Mouse (Mus musculus) heart, postnatal 10 days (tissue): ENCODE measurements around the gene Fut7. TPM values are rescaled to one million over a fixed set of nuclear protein-coding genes. Genes with fewer than 3 reads are reported as not detected.
A peak's percentile ranks its signal among the peaks of the same experiment; 100 is the strongest.

Experiments
- DNase-seq, 2 experiments: peaks; one replicate each; pipeline ENCODE4 v3.0.0; 2021
- intact Hi-C: fragments of 180-260 bp; cut with DNase I; formaldehyde crosslinking; loops from one replicate; pipeline ENCODE4 v1.15.1; 2025
- total RNA-seq, 2 experiments: library from RNA; stranded (reverse); gene quantifications; 2 replicates each; pipeline ENCODE4 v1.2.3; 2021

The Fut7 gene
- total RNA-seq, 2 experiments from 2014 or later: 0.12 TPM; not detected in 1

GRCm38 (mm10) chr2:25417426-25417825 lies 5.6 kb upstream of the Fut7 start:
- intact Hi-C loops: no loop called here
- peak in 1 of 2 experiments; percentile 29 for DNase-seq

GRCm38 (mm10) chr2:25421896-25422295 lies 1.2 kb upstream of the Fut7 start:
- intact Hi-C loops: loop anchor here (1.0 to 10.0 kb wide), 2 partner anchors 61 to 133 kb away; partner anchors contain the start of gene Edf1
- DNase-seq: peak; percentile 37 to 61

GRCm38 (mm10) chr2:25423626-25424025 lies 559 bp downstream of the Fut7 start:
- DNase-seq: no peak
- intact Hi-C loops: loop anchor here (10.0 kb wide), 1 partner anchor 131 kb away; the partner anchor contains the start of gene Edf1

GRCm38 (mm10) chr2:25425481-25425880 lies 2.4 kb downstream of the Fut7 start:
- intact Hi-C loops: loop anchor here (5.0 to 10.0 kb wide), 2 partner anchors 72 to 129 kb away; partner anchors contain the start of gene Edf1
- DNase-seq: no peak

GRCm38 (mm10) chr2:25426721-25427191 lies 3.7 kb downstream of the Fut7 start:
- peak; percentile 70 to 81 for DNase-seq
- intact Hi-C loops: loop anchor here (2.0 to 10.0 kb wide), 3 partner anchors 50 to 128 kb away; partner anchors contain the start of gene Edf1

GRCm38 (mm10) chr2:25427256-25427655 lies 4.2 kb downstream of the Fut7 start:
- no peak for DNase-seq
- intact Hi-C loops: loop anchor here (2.0 to 10.0 kb wide), 3 partner anchors 50 to 128 kb away; partner anchors contain the start of gene Edf1

- intact Hi-C loops: loop anchor here (2.0 to 10.0 kb wide), 3 partner anchors 32 to 126 kb away; partner anchors contain the start of genes Edf1 and Paxx
Measured at GRCm38 (mm10) chr2:25428442-25429236, 5.6 kb downstream of the Fut7 start, which contains the start of gene Abca2. Abca2 (plus strand) TSS chr2:25428703.

GRCm38 (mm10) chr2:25429435-25430180 lies 6.5 kb downstream of the Fut7 start:
- intact Hi-C loops: loop anchor here (2.0 to 10.0 kb wide), 3 partner anchors 31 to 125 kb away; partner anchors contain the start of genes Edf1 and Paxx
- DNase-seq: peak in 1 of 2 experiments; percentile 20

More at GRCm38 (mm10) chr2:25428442-25429236, 5.6 kb downstream of the Fut7 start, which contains the start of gene Abca2:
- peak; percentile 94 for DNase-seq

- DNase-seq: no peak
- intact Hi-C loops: no loop called here
Measured at GRCm38 (mm10) chr2:25430395-25431233, 7.5 kb downstream of the Fut7 start.

GRCm38 (mm10) chr2:25431308-25431855 lies 8.3 kb downstream of the Fut7 start:
- no peak for DNase-seq
- intact Hi-C loops: no loop called here

GRCm38 (mm10) chr2:25432326-25433098 lies 9.4 kb downstream of the Fut7 start:
- intact Hi-C loops: no loop called here
- DNase-seq: no peak

- intact Hi-C loops: no loop called here
- DNase-seq: no peak
Measured at GRCm38 (mm10) chr2:25433101-25433500, 10.0 kb downstream of the Fut7 start.

GRCm38 (mm10) chr2:25434292-25434691 lies 11.2 kb downstream of the Fut7 start:
- intact Hi-C loops: no loop called here
- DNase-seq: no peak

GRCm38 (mm10) chr2:25436286-25436820 lies 13.3 kb downstream of the Fut7 start:
- no peak for DNase-seq
- intact Hi-C loops: no loop called here

GRCm38 (mm10) chr2:25441067-25441466 lies 18.0 kb downstream of the Fut7 start:
- DNase-seq: no peak
- intact Hi-C loops: no loop called here

- intact Hi-C loops: no loop called here
- no peak for DNase-seq
Measured at GRCm38 (mm10) chr2:25442682-25443081, 19.6 kb downstream of the Fut7 start.

- intact Hi-C loops: no loop called here
Measured at GRCm38 (mm10) chr2:25450853-25451647, 28.0 kb downstream of the Fut7 start.

GRCm38 (mm10) chr2:25452951-25453350 lies 29.9 kb downstream of the Fut7 start:
- intact Hi-C loops: no loop called here
- DNase-seq: no peak

More at GRCm38 (mm10) chr2:25450853-25451647, 28.0 kb downstream of the Fut7 start:
- no peak for DNase-seq
